Mouse (Mus musculus) regulatory T cell (primary cell): ENCODE results near the gene Mlip.

Experiments
- in situ Hi-C: fragments of 300-600 bp; cut with MboI, MseI; formaldehyde crosslinking; loops from one replicate; pipeline ENCODE4 v1.15.1; 2025; ENCODE audit warnings: high pct_unique_total_duplicates

Gene Mlip

DNA sequence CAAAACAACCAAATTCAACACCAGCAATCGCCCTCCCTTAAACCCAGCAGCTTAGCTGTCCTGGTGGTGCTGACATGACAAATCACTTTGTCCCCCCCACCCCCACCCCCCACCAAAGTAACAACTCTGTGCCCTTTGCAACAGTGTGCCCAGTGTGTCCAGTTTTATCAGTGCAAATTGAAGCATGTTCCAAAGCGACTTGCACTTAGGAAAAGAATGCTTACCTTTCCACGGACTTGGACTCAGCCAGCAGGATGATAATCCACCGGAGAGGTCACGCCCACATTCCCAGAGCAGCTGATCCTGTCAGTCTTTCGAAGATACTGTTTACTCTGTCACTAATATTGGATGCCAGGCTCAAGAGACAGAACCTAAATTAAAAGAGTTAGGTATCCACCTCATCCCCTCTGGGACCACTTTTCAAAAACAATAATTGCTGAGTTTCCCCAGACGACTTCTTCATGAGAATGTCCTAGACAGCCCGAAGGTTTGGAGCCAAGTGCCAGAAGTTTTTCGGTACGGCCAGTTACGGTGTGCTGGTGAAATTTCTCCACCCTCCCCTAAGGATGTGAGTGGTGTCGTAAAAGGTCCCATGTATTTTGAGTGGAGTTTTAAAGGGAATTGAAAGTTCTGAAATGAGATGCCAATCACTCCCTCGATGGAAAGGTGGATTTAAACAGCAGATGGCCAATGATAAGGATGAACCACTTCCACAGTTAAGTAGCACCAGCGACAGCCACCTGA lies at the start of gene Mlip:
TSS of gene Mlip (minus strand) at position 538 of the 744 bp plus-strand sequence.
- in situ Hi-C loops = loop anchor here (25.0 kb wide), 1 partner anchor 965 kb away; no protein-coding TSS in a partner anchor

DNA sequence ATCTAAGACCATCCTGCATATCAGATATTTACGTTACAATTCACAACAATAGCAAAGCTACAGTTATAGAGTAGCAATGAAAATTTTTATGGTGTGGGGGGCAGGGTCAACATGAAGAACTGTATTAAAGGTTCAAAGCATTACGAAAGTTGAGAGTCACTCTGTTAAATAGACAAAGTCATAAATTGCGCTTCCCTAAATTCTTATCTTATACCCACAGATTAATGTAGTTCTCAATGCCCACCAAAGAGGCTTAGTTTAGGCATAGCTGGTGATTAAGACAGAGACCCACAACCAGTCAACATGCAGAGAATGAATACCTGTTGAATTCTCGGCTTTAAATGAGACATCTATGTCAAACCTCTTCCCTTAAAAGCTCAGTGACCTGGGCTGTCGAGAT lies 47.0 kb upstream of the Mlip start:
- in situ Hi-C loops = no loop called here

DNA sequence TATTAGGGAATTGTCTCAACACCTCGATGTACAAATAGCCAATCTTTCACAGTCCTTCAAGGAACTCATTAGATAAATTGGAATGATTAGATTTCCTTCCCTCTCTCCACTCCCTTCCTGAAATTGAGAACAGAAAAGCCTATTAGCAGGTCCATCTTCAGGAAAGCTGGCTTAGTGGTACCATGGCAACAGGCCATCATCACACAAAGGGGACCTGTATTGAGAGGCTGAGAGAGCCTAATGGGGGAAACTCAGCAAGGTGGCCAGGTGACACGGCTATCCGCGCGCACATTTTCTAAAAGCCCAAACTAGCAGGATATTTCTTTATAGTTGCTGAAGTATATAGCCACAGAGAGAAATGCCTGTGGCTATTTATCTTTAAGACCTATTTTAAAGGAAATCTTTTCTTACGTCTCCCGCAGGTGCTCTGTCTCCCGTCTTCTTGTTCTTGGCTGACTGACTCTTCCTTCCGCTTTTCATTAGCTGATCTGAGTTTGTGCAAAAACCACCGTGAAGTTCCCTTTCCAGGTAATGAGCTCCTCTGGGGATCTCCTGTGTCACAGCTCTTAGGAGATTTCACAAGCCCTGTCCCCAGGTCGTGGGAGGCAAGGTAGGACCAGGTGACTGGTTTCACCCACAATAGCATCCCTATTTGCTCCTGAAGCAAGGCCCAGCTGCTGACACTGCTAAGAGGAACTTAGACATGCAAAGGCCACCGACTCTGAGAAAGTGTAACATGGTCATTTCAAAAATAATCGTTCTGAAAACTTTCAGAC lies 46.3 kb upstream of the Mlip start:
- in situ Hi-C loops = no loop called here

DNA sequence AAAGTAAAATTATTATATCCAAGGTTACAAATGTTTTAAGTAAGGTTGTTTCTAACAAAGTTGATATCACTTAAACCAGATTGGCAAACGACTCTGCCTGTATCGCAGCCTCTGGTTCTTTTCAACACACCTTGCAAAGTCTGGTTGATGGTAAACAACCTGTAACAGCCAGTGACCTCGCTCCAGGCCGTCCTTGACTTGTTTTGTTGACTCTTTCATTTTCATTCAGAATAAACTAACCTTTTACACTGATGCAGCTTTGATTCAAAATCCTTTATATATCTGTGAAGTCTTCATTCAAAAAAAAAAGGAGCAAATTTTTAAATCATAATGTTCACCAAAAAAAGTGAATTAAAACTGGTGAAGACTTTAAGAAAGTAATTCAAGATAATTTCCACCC lies 44.3 kb upstream of the Mlip start:
- in situ Hi-C loops = no loop called here

DNA sequence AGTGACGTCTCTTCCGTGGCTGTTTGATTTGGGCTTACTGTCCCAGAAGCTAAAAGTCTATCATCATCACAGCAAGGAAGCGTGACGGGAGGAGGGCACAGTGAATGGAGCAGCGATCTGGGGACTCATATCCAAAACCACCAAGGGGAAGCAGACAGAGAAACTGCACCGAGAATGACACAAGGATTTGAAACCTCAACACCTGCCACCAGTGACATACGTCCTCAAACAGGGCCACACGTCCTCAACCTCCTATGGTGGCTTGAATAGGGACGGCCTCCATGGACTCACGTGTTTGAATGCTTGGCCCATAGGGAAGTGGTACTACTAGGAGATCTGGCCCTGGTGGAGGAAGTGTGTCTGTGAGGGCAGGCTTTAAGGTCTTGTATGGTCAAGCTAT lies 38.5 kb upstream of the Mlip start:
- in situ Hi-C loops = no loop called here

DNA sequence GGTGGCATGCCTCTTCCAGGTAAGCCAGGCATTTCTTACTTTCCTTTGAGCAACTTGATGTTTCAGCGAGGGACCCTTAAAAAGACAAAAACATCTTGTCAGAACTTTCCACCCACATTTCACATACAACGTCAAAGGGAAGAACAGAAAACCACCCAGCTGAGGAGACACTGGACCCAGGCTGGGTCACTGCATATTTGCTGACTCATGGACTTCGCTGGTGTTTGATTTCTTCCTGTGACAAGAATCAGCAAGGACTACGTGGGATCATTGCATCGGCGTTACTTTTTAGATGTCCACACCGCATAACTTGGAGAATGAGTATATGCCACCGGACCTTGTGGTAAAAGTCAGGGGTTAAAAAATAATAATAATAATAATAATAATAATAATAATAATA lies 36.2 kb upstream of the Mlip start:
- in situ Hi-C loops = no loop called here

DNA sequence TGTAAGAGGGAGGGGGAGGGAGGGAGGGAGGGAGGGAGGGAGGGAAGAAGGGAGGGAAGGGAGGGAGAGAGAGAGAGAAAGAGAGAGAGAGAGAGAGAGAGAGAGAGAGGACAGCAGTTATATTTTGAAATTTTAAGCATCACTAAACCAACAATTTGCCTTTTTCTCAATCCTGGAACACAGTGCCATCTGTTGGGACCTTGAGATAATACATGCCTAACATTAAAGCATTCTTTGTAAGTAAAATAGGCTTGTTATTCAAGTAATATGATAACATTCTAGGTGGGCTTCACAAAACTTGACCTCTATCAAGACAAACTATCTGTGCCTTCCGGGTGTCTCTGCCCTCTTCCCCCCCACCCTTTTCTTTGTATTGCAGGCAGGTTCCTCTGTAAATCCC lies 34.0 kb upstream of the Mlip start:
- in situ Hi-C loops = no loop called here

DNA sequence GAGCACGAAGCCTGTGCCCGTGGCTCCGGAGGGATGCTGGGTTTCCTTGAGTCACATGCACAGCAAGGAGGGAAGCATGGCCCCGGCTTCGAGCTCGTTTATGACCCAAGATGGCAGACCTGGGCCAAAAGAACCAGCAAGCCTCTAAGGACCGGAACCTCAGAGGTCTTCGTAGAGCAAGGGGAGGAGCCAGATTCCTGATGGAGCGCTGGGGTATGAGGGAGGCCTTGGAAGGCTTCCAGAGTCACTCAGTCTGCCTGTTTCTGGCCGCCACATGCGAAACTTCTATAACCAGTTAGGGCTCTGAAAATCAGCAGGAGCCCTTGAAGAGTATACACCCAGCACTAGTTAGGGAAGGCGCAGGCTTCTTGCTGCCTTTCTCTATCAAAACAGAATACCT lies 32.8 kb upstream of the Mlip start:
- in situ Hi-C loops = no loop called here

DNA sequence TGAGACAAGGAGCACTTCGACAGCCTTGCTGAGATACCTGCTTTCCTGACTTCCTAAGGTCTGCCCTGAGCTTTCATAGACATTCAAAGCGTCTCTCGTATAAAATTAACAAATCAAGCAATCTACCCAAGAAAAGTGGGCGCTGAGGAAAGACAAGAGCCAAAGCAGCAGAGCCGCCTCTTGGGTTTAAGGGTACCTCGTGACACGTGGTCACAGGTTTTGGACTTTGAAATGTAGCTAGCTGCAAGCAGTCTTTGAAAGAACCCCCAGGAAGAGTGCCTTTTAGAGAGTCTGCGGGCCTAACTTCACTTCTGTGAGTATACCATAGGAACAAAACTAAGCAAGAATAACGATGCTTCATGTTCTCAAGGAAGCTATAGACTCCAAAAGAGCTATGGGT lies 31.9 kb upstream of the Mlip start:
- in situ Hi-C loops = no loop called here

DNA sequence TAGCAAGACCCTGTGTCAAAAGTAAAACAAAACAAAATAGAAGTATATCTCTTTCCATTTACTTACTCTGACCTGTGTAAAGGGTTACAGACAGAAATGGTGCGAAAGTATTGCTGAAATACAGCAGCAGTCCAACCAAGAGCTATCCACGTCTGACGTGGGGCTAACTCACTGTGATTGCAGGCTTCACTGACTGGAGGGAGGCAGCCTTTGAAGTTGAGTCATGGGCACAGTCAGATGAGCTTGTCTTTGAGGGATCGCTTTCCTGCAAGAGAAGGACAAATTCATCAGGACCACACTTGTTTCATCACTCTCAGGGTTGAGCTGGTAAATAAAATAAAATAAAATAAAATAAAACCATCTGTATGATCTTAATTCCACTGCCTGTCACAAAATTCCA lies 31.2 kb upstream of the Mlip start:
- in situ Hi-C loops = no loop called here

DNA sequence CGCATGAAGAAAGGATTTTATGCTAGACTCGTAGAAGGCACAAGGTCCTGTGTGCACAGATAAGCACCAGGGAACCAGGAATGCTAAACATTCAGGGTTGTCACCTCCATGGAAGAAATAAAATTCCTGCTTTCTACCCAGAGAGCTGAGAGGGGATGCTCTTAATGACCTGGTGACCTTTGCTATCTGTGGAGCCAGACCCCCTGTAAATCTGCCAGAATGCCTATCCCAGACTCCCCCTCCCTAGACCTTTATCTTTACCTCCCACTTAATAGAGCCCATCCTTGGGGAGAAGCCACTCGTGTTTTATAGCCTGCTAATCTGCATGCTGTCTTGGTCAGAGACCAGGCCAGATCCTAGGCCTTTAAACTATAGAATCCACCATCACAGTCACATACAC lies 29.7 kb upstream of the Mlip start:
- in situ Hi-C loops = no loop called here

DNA sequence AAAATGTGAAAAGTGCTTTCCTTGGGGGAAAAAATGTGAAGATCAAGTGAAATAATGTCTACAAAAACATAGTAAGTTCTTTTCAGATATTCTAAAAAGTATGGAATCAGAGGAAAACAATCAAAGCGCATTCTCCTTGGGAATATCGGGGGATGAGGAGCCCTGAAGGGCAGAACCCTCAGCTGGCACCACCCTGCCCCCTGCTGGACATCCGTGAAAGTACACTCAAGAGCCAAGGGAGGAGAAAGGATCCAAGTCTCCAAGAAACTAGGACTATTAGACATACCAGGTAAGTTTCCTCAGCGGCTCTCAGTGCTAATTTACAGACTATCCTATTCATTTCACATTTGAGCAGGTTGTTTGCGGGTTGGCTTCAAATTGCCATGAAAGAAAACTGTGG lies 28.8 kb upstream of the Mlip start:
- in situ Hi-C loops = no loop called here

DNA sequence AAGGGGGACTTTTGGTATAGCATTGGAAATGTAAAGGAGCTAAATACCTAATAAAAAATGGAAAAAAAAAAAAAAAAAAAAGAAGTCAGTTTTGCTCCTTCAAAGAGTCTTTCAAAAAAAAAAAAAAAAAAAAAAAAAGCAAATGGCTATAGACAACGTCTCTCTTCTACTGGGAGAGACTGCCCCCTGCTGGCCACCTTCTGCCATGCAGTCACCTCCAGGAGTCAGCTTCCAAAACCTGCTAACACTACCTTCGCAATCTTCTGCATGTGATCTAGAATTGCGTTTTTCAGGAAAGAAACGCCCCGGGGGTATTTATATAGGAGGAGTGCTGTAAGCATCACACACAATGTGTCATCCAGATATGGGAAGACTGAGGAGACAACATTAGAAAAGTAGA lies 26.9 kb upstream of the Mlip start:
- in situ Hi-C loops = no loop called here

DNA sequence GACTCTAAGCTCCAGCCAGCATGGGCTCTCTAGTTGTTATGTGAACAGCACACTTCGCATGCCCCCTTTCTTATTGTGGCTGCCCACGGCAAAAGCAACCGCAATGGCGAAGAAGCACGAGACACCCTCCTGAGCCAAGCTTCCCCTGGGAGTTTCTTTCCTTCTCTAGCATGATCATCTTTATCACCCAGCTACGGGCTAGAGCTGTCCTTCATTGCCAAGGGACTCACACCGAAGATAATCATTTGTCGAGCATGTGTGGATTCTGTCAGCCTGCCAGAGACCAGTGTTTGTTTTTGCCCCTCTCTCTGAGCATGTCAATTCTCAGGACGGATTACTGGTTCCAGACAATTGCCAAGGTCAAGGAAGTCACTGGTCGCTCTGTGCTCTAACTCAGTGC lies 24.9 kb upstream of the Mlip start:
- in situ Hi-C loops = no loop called here

DNA sequence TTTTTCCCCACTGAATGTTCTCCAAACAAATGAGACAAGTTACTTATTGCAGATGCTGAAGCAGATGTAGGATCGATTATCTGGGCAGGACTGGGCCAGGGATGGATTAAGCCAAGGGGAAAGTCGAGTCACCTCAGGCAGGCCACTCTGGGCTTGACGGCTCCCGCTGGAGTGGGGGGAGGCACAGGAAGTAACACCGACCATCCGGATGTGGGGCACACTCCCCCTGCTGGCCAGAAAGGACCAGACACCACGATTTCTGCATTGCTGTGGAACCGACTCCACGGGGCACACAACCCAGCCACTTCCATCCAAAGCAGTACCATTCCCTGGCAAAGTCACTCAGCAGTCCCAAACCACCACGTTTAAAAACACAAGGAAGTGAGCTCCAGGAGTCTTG lies 24.3 kb upstream of the Mlip start:
- in situ Hi-C loops = no loop called here

DNA sequence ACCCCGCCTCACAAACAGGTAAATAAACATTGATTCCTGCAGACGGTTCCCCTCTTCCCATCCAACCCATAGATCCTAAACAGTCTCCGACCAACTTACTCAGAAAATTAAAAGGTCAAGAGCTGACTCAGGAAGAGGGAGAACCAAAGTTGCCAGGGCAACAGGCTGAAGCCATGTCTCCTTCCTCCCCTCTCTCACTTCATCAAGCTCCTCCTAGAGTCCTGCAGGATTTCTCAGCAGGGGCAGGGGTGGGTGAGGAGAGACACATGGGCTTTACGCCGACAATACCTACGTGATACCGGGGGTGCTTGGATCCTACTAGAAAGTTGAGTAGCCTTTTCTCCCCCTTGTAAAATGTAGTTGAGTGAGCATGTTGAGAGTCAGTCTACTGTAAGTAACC lies 23.8 kb upstream of the Mlip start:
- in situ Hi-C loops = no loop called here

DNA sequence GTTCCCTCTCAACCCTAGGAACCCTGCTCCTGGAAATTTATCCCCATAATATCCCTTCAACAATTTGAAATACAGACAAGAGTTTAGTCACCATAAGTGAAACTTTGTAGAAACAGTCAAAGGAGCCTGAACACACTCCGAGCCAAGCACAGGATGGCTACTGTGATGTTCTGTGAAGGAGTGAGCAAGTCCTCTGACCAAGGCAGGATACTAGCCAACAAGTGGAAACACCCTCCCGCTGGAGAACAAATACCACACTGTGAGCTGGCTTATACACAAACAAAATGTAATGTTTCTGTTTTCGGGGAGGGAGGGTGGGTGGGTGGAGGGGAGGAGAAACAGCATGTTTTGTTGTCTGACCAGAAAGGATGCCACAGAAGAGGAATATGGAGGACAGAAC lies 17.9 kb upstream of the Mlip start:
- in situ Hi-C loops = loop anchor here (25.0 kb wide), 1 partner anchor 983 kb away; no protein-coding TSS in a partner anchor

DNA sequence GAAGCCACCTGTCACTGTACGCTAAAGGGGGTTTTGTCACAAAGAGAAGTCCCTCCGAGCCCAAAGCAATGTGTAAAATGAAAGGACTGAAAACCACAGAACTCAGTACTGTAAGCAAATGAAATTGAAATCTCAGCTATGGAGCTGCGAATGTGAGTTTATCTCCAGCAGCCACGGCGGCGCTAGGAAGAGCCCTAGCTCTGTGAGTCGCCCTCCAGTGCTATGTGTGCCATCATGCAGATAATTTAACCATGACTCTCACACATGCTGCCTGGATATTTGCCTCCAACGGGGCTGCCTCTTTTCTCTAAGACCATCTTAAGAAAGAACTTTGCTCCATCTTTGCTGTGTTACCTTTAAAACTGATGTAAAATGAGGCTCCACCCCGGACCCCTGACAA lies 16.5 kb upstream of the Mlip start:
- in situ Hi-C loops = loop anchor here (25.0 kb wide), 1 partner anchor 982 kb away; no protein-coding TSS in a partner anchor

DNA sequence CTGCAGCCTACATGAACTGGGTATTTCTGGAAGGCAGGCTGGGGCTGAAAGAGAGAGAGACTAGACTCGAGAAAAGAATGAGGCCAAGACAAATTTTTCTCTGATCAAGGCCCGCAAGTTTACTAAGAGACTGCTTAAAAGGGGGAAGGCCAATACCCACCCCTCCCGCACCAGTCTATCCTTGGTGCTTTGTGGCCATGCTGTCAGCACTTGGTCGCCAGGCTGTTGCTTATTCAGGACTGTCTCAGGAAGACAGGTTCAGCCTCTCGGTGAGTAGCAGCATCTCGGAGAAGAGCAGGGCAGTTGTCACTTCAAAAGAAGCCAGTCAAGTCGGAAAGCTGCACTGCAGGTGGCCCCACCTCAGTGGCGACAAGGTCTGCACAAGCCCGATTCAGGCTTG lies 11.9 kb upstream of the Mlip start:
- in situ Hi-C loops = loop anchor here (25.0 kb wide), 1 partner anchor 977 kb away; no protein-coding TSS in a partner anchor

DNA sequence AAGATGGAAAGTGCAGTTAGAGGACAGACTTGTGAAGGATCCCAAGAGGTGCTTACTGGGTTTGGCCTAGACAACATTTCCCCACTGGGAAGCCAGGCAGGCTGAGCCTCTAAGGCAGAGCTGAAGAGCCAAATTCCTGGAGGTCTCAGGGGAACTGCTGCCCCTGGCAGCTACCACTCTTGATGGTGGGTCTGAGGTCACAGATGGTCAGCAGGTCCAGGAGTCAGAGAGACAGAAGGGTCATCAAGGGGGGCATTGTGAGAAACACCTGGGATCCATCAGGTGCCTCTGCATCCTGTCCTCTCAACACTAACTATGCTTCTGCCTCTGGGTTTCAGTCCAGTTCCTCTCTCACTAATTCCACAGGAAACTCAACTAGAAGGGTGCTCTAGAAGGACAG lies 10.1 kb upstream of the Mlip start:
- in situ Hi-C loops = loop anchor here (25.0 kb wide), 1 partner anchor 976 kb away; no protein-coding TSS in a partner anchor

DNA sequence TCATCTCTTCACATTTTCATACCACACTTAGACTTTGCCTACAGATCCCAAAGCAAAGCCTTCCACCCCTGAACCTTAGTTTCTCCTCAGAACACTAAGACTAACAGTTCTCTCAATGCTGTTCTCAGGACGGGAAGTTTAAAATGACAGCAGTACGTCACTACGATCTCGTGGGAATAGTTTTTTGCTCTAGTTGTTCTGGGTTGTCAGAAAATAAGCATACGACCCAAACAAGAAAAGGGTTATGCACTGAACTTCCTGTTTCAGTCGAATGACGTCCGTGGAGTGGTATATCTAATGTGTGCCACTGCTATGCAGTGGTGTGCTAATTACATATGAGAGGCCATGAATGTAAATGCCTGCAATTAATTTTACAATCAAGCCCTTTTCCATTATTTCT lies 7.9 kb upstream of the Mlip start:
- in situ Hi-C loops = loop anchor here (25.0 kb wide), 1 partner anchor 973 kb away; no protein-coding TSS in a partner anchor

DNA sequence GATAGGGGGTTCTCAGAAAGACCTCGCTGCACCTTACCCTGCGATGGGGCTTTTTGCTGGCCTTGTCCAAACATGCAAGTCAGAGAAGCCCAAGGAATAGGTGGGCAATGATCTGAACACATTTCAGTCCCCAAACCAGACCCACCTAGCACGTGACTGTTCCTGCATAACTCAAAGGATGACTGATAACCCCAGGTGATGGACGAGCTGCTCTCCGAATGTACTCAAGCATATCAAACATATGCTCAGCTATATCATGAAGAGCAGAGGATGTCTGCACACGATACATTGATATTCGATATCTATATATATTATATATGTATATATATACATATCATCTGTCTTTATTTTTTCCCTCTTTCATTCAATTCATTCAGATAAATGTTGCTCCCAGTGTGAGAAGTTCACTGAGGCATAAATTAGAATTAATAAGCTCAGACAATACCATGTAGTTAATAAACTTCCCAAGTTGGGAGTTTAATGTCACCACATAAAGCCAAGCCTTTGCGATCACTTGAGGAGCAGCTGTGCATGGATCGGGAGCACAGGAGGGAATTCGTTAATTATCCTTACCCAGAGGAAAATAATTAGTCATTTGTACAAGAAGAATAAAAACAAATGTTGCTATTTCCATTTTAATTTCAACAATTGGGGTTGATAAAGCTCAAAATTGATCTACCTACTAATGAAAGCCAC lies 6.7 kb upstream of the Mlip start:
- in situ Hi-C loops = loop anchor here (25.0 kb wide), 1 partner anchor 972 kb away; no protein-coding TSS in a partner anchor
